Mouse (Mus musculus) embryonic facial prominence, embryonic 13.5 days (tissue): ENCODE data around the gene Lmbr1l. TPM values are rescaled to one million over a fixed set of nuclear protein-coding genes. Genes with fewer than 3 reads are reported as not detected.

Source experiments
- ATAC-seq: fragments of 200-750 bp; cut with Nextera tagmentation; 2 replicates; pipeline ENCODE4 v1.8.0; 2017; ENCODE audit warnings: low read depth; ENCODE audit not compliant: insufficient number of reproducible peaks, insufficient read depth, low FRiP score, low TSS enrichment
- H3K27ac ChIP-seq: fragments of 300-500 bp; sonication (generic); 2 replicates; pipeline ENCODE4 v1.5.1; 2015; ENCODE audit warnings: moderate library complexity, mild to moderate bottlenecking, inconsistent platforms
- H3K27me3 ChIP-seq: fragments of 300-500 bp; sonication (generic); 2 replicates; pipeline ENCODE4 v1.6.1; 2015; ENCODE audit warnings: mild to moderate bottlenecking, inconsistent platforms
- H3K36me3 ChIP-seq: fragments of 300-500 bp; sonication (generic); 2 replicates; pipeline ENCODE4 v1.6.1; 2015; ENCODE audit warnings: mild to moderate bottlenecking, inconsistent platforms
- H3K4me1 ChIP-seq: fragments of 300-500 bp; sonication (generic); 2 replicates; pipeline ENCODE4 v1.6.1; 2015; ENCODE audit warnings: inconsistent platforms
- H3K4me2 ChIP-seq: fragments of 300-500 bp; sonication (generic); 2 replicates; pipeline ENCODE4 v1.6.1; 2015; ENCODE audit warnings: moderate library complexity, mild to moderate bottlenecking, inconsistent platforms
- H3K4me3 ChIP-seq: fragments of 300-500 bp; sonication (generic); 2 replicates; pipeline ENCODE4 v1.5.1; 2015; ENCODE audit warnings: mild to moderate bottlenecking, inconsistent platforms
- H3K9ac ChIP-seq: fragments of 300-500 bp; sonication (generic); 2 replicates; pipeline ENCODE4 v1.6.1; 2015; ENCODE audit warnings: mild to moderate bottlenecking, inconsistent platforms
- H3K9me3 ChIP-seq: fragments of 300-500 bp; sonication (generic); 2 replicates; pipeline ENCODE4 v1.6.1; 2016; ENCODE audit warnings: inconsistent platforms
- WGBS: fragments of 180-500 bp; shearing (Covaris S2); methylation state at CpG from one replicate; pipeline ENCODE4 v1.1.7; 2015; ENCODE audit warnings: mixed read lengths; 5-methylcytosine and 5-hydroxymethylcytosine counted together
- polyA plus RNA-seq: library from polyadenylated mRNA; unstranded; fragments of >200 nt; fragmentation: Nextera tagmentation; extraction: Ambion mirVana; gene quantifications from 2 replicates; pipeline ENCODE4 v1.2.1, GENCODE M21; 2015

Lmbr1l gene
- polyA plus RNA-seq, 1 experiment from 2014 or later: 27.8 TPM

- Histone ChIP-seq H3K9ac (no peak overlapping the region), H3K9me3 (no peaks in the 10 kb centered on the region), H3K36me3 (peaks cover 83% of the 10 kb centered on the region), H3K27ac (no peak overlapping the region), H3K4me2 (no peak overlapping the region), H3K4me1 (peaks cover 17% of the 10 kb centered on the region), H3K27me3 (no peaks in the 10 kb centered on the region), H3K4me3 (no peak overlapping the region)
- no peak for ATAC-seq
- WGBS: 89% methylated on average over 12 of the region's 12 CpGs
These were observed 54.5 kb downstream of the Lmbr1l start for GRCm38 (mm10) chr15:98863451-98863958.

GRCm38 (mm10) chr15:98861701-98862410, 56.2 kb downstream of the Lmbr1l start:
- Histone ChIP-seq H3K4me3 (no peak overlapping the region), H3K9me3 (no peaks in the 10 kb centered on the region), H3K27ac (no peak overlapping the region), H3K4me2 (no peak overlapping the region), H3K27me3 (no peaks in the 10 kb centered on the region), H3K4me1 (peaks cover under 1% of the 10 kb centered on the region), H3K36me3 (peaks cover 99% of the 10 kb centered on the region), H3K9ac (no peak overlapping the region)
- WGBS: 84% methylated on average over 21 of the region's 21 CpGs
- ATAC-seq: no peak

GRCm38 (mm10) chr15:98860921-98861320, 57.1 kb downstream of the Lmbr1l start:
- ATAC-seq: no peak
- Histone ChIP-seq H3K4me2 (no peak overlapping the region), H3K36me3 (peaks cover 100% of the 10 kb centered on the region), H3K4me1 (no peaks in the 10 kb centered on the region), H3K27ac (no peak overlapping the region), H3K9ac (no peak overlapping the region), H3K27me3 (no peaks in the 10 kb centered on the region), H3K9me3 (no peaks in the 10 kb centered on the region), H3K4me3 (no peak overlapping the region)
- 96% methylated on average over 18 of the region's 18 CpGs for WGBS

GRCm38 (mm10) chr15:98859319-98860043, 58.5 kb downstream of the Lmbr1l start:
- 85% methylated on average over 9 of the region's 9 CpGs for WGBS

GRCm38 (mm10) chr15:98854214-98854613, 63.8 kb downstream of the Lmbr1l start:
- WGBS: 94% methylated on average over 16 of the region's 16 CpGs
- H3K36me3 ChIP-seq: peaks cover 100% of the 10 kb centered on the region
- no peak overlapping the region for H3K9ac ChIP-seq
- H3K9me3 ChIP-seq: no peaks in the 10 kb centered on the region
- H3K4me1 ChIP-seq: no peaks in the 10 kb centered on the region
- no peak overlapping the region for H3K27ac ChIP-seq
- no peak overlapping the region for H3K4me2 ChIP-seq
- ATAC-seq: no peak
- H3K27me3 ChIP-seq: no peaks in the 10 kb centered on the region
- H3K4me3 ChIP-seq: no peak overlapping the region

More at GRCm38 (mm10) chr15:98859319-98860043, 58.5 kb downstream of the Lmbr1l start:
- H3K4me3 ChIP-seq: no peak overlapping the region
- H3K27ac ChIP-seq: no peak overlapping the region
- H3K27me3 ChIP-seq: no peaks in the 10 kb centered on the region
- H3K9ac ChIP-seq: no peak overlapping the region
- H3K4me1 ChIP-seq: no peaks in the 10 kb centered on the region
- peaks cover 100% of the 10 kb centered on the region for H3K36me3 ChIP-seq
- ATAC-seq: no peak
- H3K4me2 ChIP-seq: no peak overlapping the region
- no peaks in the 10 kb centered on the region for H3K9me3 ChIP-seq

Other genes with a start within 250 kb of the Lmbr1l start
- gene Rnd1, start 240.8 kb downstream of the Lmbr1l start, polyA plus RNA-seq: 0.50 and 0.59 TPM in 2 replicates
- gene Ccdc65, start 210.0 kb downstream of the Lmbr1l start, polyA plus RNA-seq: 0.94 and 1.3 TPM in 2 replicates
- 40.9 and 48.3 TPM in 2 replicates for gene Fkbp11, start 190.0 kb downstream of the Lmbr1l start, polyA plus RNA-seq
- 44.1 and 44.6 TPM in 2 replicates for gene Arf3, start 155.0 kb downstream of the Lmbr1l start, polyA plus RNA-seq
- gene Wnt10b, start 140.1 kb downstream of the Lmbr1l start, polyA plus RNA-seq: 4.9 and 5.3 TPM in 2 replicates
- not detected in 2 replicates for gene Wnt1, start 128.4 kb downstream of the Lmbr1l start, polyA plus RNA-seq
- gene Ddn, start 108.7 kb downstream of the Lmbr1l start, polyA plus RNA-seq: 0.07 TPM in 1 of 2 replicates, not detected in the other
- 90.4 and 92.5 TPM in 2 replicates for gene Prkag1, start 86.7 kb downstream of the Lmbr1l start, polyA plus RNA-seq
- gene Kmt2d, start 47.0 kb downstream of the Lmbr1l start, polyA plus RNA-seq: 14.4 and 15.2 TPM in 2 replicates
- gene Rhebl1, start 23.7 kb downstream of the Lmbr1l start, polyA plus RNA-seq: 22.9 and 23.4 TPM in 2 replicates
- 0.52 and 0.54 TPM in 2 replicates for gene Dhh, start 19.7 kb downstream of the Lmbr1l start, polyA plus RNA-seq
- gene Tuba1b, start 16.3 kb upstream of the Lmbr1l start, polyA plus RNA-seq: 1,422 and 1,651 TPM in 2 replicates
- not detected in 2 replicates for gene Gm49450, start 35.3 kb upstream of the Lmbr1l start, polyA plus RNA-seq
- 1,291 and 1,480 TPM in 2 replicates for gene Tuba1a, start 35.5 kb upstream of the Lmbr1l start, polyA plus RNA-seq
- gene Tuba1c, start 111.7 kb upstream of the Lmbr1l start, polyA plus RNA-seq: 109 and 124 TPM in 2 replicates
- gene Prph, start 136.9 kb upstream of the Lmbr1l start, polyA plus RNA-seq: 1.8 and 7.1 TPM in 2 replicates
- gene Troap, start 156.3 kb upstream of the Lmbr1l start, polyA plus RNA-seq: 30.9 and 41.1 TPM in 2 replicates
- gene C1ql4, start 169.6 kb upstream of the Lmbr1l start, polyA plus RNA-seq: 0.22 TPM in 1 of 2 replicates, not detected in the other
- gene Dnajc22, start 174.9 kb upstream of the Lmbr1l start, polyA plus RNA-seq: 0.44 and 0.52 TPM in 2 replicates
- 44.1 and 51.0 TPM in 2 replicates for gene Spats2, start 207.7 kb upstream of the Lmbr1l start, polyA plus RNA-seq